8 mouse cellular contexts compared by ENCODE assay signal in genomic region chr17:47593854-47594182, GRCm38 (mm10). TPM values are rescaled to one million over a fixed set of nuclear protein-coding genes. Genes with fewer than 3 reads are reported as not detected.
DNase-seq lines count a peak whose midpoint lies in the region; ATAC-seq and TF ChIP-seq lines count a peak whose summit lies in the region.

No protein-coding gene starts in this region.

- no peaks in the 10 kb centered on the region for H3K9me3 ChIP-seq in lung, embryonic 14.5 days (ENCODE audit: low read depth, low read length)
- no peaks in the 10 kb centered on the region for H3K9me3 ChIP-seq in embryonic facial prominence, embryonic 13.5 days
- no peaks in the 10 kb centered on the region for H3K9me3 ChIP-seq in intestine, embryonic 15.5 days
- H3K9me3 ChIP-seq in neural tube, embryonic 12.5 days, result no peaks in the 10 kb centered on the region

- TF ChIP-seq CTCF in lung, embryonic 14.5 days (IDR thresholded peaks at IDR 0.05; ENCODE audit: low read depth), result no peak

- H3K9ac ChIP-seq in lung, embryonic 14.5 days, result peak overlapping the region; percentile 89
- peak overlapping the region; percentile 95 for H3K9ac ChIP-seq in embryonic facial prominence, embryonic 13.5 days
- peak overlapping the region; percentile 89 for H3K9ac ChIP-seq in intestine, embryonic 15.5 days
- H3K9ac ChIP-seq in neural tube, embryonic 12.5 days, result peak overlapping the region; percentile 75

- peak overlapping the region; percentile 99 for H3K4me2 ChIP-seq in lung, embryonic 14.5 days
- peak overlapping the region; percentile 82 for H3K4me2 ChIP-seq in embryonic facial prominence, embryonic 13.5 days
- peak overlapping the region; percentile 79 for H3K4me2 ChIP-seq in intestine, embryonic 15.5 days (replicated peaks)
- peak overlapping the region; percentile 91 for H3K4me2 ChIP-seq in neural tube, embryonic 12.5 days (replicated peaks)

- H3K4me1 ChIP-seq in lung, embryonic 14.5 days (ENCODE audit: insufficient read depth), result peaks cover 17% of the 10 kb centered on the region
- peaks cover 35% of the 10 kb centered on the region for H3K4me1 ChIP-seq in embryonic facial prominence, embryonic 13.5 days
- H3K4me1 ChIP-seq in intestine, embryonic 15.5 days (replicated peaks), result peaks cover 31% of the 10 kb centered on the region
- peaks cover 38% of the 10 kb centered on the region for H3K4me1 ChIP-seq in neural tube, embryonic 12.5 days

- DNase-seq in lung, embryonic 14.5 days, result no peak
- no peak for DNase-seq in lung, postnatal 36 days
- no peak for DNase-seq in right cerebral cortex, postnatal 25 days
- no peak for DNase-seq in gastrocnemius, postnatal 14 days
- no peak for DNase-seq in testis, postnatal 14 days (ENCODE audit: low spot score)

- no peaks in the 10 kb centered on the region for H3K27me3 ChIP-seq in lung, embryonic 14.5 days (ENCODE audit: insufficient read depth, low read length)
- H3K27me3 ChIP-seq in embryonic facial prominence, embryonic 13.5 days, result no peaks in the 10 kb centered on the region
- no peaks in the 10 kb centered on the region for H3K27me3 ChIP-seq in intestine, embryonic 15.5 days (replicated peaks)
- H3K27me3 ChIP-seq in neural tube, embryonic 12.5 days (replicated peaks), result no peaks in the 10 kb centered on the region

- no peak; the same call in 1 of the 2 replicates for ATAC-seq in lung, embryonic 14.5 days (ENCODE audit: insufficient read depth)
- no peak for ATAC-seq in embryonic facial prominence, embryonic 13.5 days (ENCODE audit: insufficient number of reproducible peaks, insufficient read depth, low FRiP score, low TSS enrichment, low read depth)
- ATAC-seq in intestine, embryonic 15.5 days, result no peak
- ATAC-seq in neural tube, embryonic 12.5 days (ENCODE audit: low FRiP score, low read depth), result no peak; the same call in 1 of the 2 replicates

- 0% methylated on average over 13 of the region's 13 CpGs for WGBS in lung, embryonic 14.5 days
- under 1% methylated on average over 13 of the region's 13 CpGs for WGBS in embryonic facial prominence, embryonic 13.5 days
- WGBS in intestine, embryonic 15.5 days, result under 1% methylated on average over 13 of the region's 13 CpGs
- WGBS in neural tube, embryonic 12.5 days, result under 1% methylated on average over 13 of the region's 13 CpGs

- intact Hi-C loops in gastrocnemius, postnatal 14 days (cut with DNase I; ENCODE audit: low total_unique reads), result no loop called here

- peaks cover 38% of the 10 kb centered on the region for H3K36me3 ChIP-seq in lung, embryonic 14.5 days (ENCODE audit: insufficient read depth)
- H3K36me3 ChIP-seq in embryonic facial prominence, embryonic 13.5 days, result peaks cover 24% of the 10 kb centered on the region
- peaks cover 10% of the 10 kb centered on the region for H3K36me3 ChIP-seq in intestine, embryonic 15.5 days
- H3K36me3 ChIP-seq in neural tube, embryonic 12.5 days, result peaks cover 7% of the 10 kb centered on the region

- H3K4me3 ChIP-seq in lung, embryonic 14.5 days (ENCODE audit: low read depth, low read length), result peak overlapping the region; percentile 71
- H3K4me3 ChIP-seq in embryonic facial prominence, embryonic 13.5 days, result peak overlapping the region; percentile 92
- peak overlapping the region; percentile 94 for H3K4me3 ChIP-seq in intestine, embryonic 15.5 days (replicated peaks)
- H3K4me3 ChIP-seq in neural tube, embryonic 12.5 days, result peak overlapping the region; percentile 72

- H3K27ac ChIP-seq in lung, embryonic 14.5 days (ENCODE audit: low read depth), result peak overlapping the region; percentile 98
- H3K27ac ChIP-seq in embryonic facial prominence, embryonic 13.5 days, result peak overlapping the region; percentile 99
- H3K27ac ChIP-seq in intestine, embryonic 15.5 days, result peak overlapping the region; percentile 96
- H3K27ac ChIP-seq in neural tube, embryonic 12.5 days, result peak overlapping the region; percentile 26; the same call in 1 of the 2 replicates

RNA-seq across cellular contexts. Expression of gene Bysl, which starts 17.5 kb away (rescaled TPM):
- 24.2 and 25.4 TPM in 2 replicates for polyA plus RNA-seq in lung, embryonic 14.5 days (2014; fragmentation: Nextera tagmentation; extraction: Ambion mirVana)
- 23.0 and 26.6 TPM in 2 replicates for polyA plus RNA-seq in embryonic facial prominence, embryonic 13.5 days (2015; fragmentation: Nextera tagmentation; extraction: Ambion mirVana)
- polyA plus RNA-seq in intestine, embryonic 15.5 days (2015; fragmentation: Nextera tagmentation; extraction: Ambion mirVana), result 20.1 and 22.4 TPM in 2 replicates
- 32.5 and 35.9 TPM in 2 replicates for polyA plus RNA-seq in neural tube, embryonic 12.5 days (2016; fragmentation: Nextera tagmentation; extraction: Ambion mirVana)
- 10 to 100 TPM; 12.3 to 14.8 TPM for total RNA-seq in gastrocnemius, postnatal 14 days (2021)

RNA-seq across cellular contexts. Expression of gene Med20, which starts 17.6 kb away (rescaled TPM):
- 45.5 and 49.2 TPM in 2 replicates for polyA plus RNA-seq in lung, embryonic 14.5 days (2014; fragmentation: Nextera tagmentation; extraction: Ambion mirVana)
- 52.9 and 60.1 TPM in 2 replicates for polyA plus RNA-seq in embryonic facial prominence, embryonic 13.5 days (2015; fragmentation: Nextera tagmentation; extraction: Ambion mirVana)
- 39.8 and 41.2 TPM in 2 replicates for polyA plus RNA-seq in intestine, embryonic 15.5 days (2015; fragmentation: Nextera tagmentation; extraction: Ambion mirVana)
- 39.7 and 41.6 TPM in 2 replicates for polyA plus RNA-seq in neural tube, embryonic 12.5 days (2016; fragmentation: Nextera tagmentation; extraction: Ambion mirVana)
- 10 to 100 TPM; 10.3 to 12.6 TPM for total RNA-seq in gastrocnemius, postnatal 14 days (2021)

RNA-seq across cellular contexts. Expression of gene Gm20517, which starts 17.6 kb away (rescaled TPM):
- polyA plus RNA-seq in lung, embryonic 14.5 days (2014; fragmentation: Nextera tagmentation; extraction: Ambion mirVana), result 0.74 and 1.8 TPM in 2 replicates
- polyA plus RNA-seq in embryonic facial prominence, embryonic 13.5 days (2015; fragmentation: Nextera tagmentation; extraction: Ambion mirVana), result 0.96 and 2.4 TPM in 2 replicates
- 0.54 and 0.88 TPM in 2 replicates for polyA plus RNA-seq in intestine, embryonic 15.5 days (2015; fragmentation: Nextera tagmentation; extraction: Ambion mirVana)
- 2.0 and 2.4 TPM in 2 replicates for polyA plus RNA-seq in neural tube, embryonic 12.5 days (2016; fragmentation: Nextera tagmentation; extraction: Ambion mirVana)
- 1 to 10 TPM; 1.2 to 1.9 TPM for total RNA-seq in gastrocnemius, postnatal 14 days (2021)

RNA-seq across cellular contexts. Expression of gene Usp49, which starts 36.7 kb away (rescaled TPM):
- polyA plus RNA-seq in lung, embryonic 14.5 days (2014; fragmentation: Nextera tagmentation; extraction: Ambion mirVana), result 5.0 and 5.6 TPM in 2 replicates
- 6.2 and 6.4 TPM in 2 replicates for polyA plus RNA-seq in embryonic facial prominence, embryonic 13.5 days (2015; fragmentation: Nextera tagmentation; extraction: Ambion mirVana)
- polyA plus RNA-seq in intestine, embryonic 15.5 days (2015; fragmentation: Nextera tagmentation; extraction: Ambion mirVana), result 5.9 and 6.3 TPM in 2 replicates
- 10.4 and 12.5 TPM in 2 replicates for polyA plus RNA-seq in neural tube, embryonic 12.5 days (2016; fragmentation: Nextera tagmentation; extraction: Ambion mirVana)
- 1 to 10 TPM; 3.2 to 4.3 TPM for total RNA-seq in gastrocnemius, postnatal 14 days (2021)

Comparison
In these comparisons a context has a peak if more than half of its experiments do, and no peak if none do; other contexts are left out.
1. H3K27ac ChIP-seq: peak in every context shown above with its lines; median percentile 99 in embryonic facial prominence, embryonic 13.5 days; 98 in lung, embryonic 14.5 days; 96 in intestine, embryonic 15.5 days; 26 in neural tube, embryonic 12.5 days.